Mouse (Mus musculus): ENCODE measurements at regions not wholly inside any gene's neighbourhood (a gene's known extent, or its start where the extent isn't known, plus 50 kb on each side); places are given as distances from the start of the nearest gene placed in this dataset.
A peak's percentile ranks its signal among the peaks of the same experiment; 100 is the strongest.

GRCm38 (mm10) chr16:19865306-19865705 lies 105.3 kb downstream of the B3gnt5 start:
- 79% methylated on average over 5 of the region's 5 CpGs for WGBS
- no peak for TF ChIP-seq EP300 (optimal IDR thresholded peaks at IDR 0.05)
- Histone ChIP-seq H3K9me3 (ENCODE audit: control insufficient read depth, low read length) (no peaks in the 10 kb centered on the region), H3K9ac (ENCODE audit: low read length) (no peak overlapping the region), H3K4me1 (replicated peaks; ENCODE audit: control insufficient read depth, insufficient read depth) (no peaks in the 10 kb centered on the region), H3K27me3 (ENCODE audit: control insufficient read depth, insufficient read depth, low read length) (no peaks in the 10 kb centered on the region), H3K4me2 (replicated peaks; ENCODE audit: low read depth) (no peak overlapping the region), H3K36me3 (ENCODE audit: control insufficient read depth, insufficient read depth, low read length) (no peaks in the 10 kb centered on the region), H3K4me3 (ENCODE audit: low read depth, low read length) (no peak overlapping the region), H3K27ac (replicated peaks) (no peak overlapping the region)
- ATAC-seq (ENCODE audit: low FRiP score, low TSS enrichment): no peak
- DNase-seq (ENCODE audit: low spot score): no peak

- Histone ChIP-seq H3K9ac (ENCODE audit: low read length) (no peak overlapping the region), H3K27ac (replicated peaks) (no peak overlapping the region), H3K4me2 (replicated peaks; ENCODE audit: low read depth) (no peak overlapping the region), H3K9me3 (ENCODE audit: control insufficient read depth, low read length) (no peaks in the 10 kb centered on the region), H3K36me3 (ENCODE audit: control insufficient read depth, insufficient read depth, low read length) (no peaks in the 10 kb centered on the region), H3K4me3 (ENCODE audit: low read depth, low read length) (no peak overlapping the region), H3K4me1 (replicated peaks; ENCODE audit: control insufficient read depth, insufficient read depth) (no peaks in the 10 kb centered on the region), H3K27me3 (ENCODE audit: control insufficient read depth, insufficient read depth, low read length) (no peaks in the 10 kb centered on the region)
- ATAC-seq (ENCODE audit: low FRiP score, low TSS enrichment) (no peak), DNase-seq (ENCODE audit: low spot score) (no peak)
- no peak for TF ChIP-seq CTCF (IDR thresholded peaks at IDR 0.05; ENCODE audit: low read depth)
- no peak for TF ChIP-seq EP300 (optimal IDR thresholded peaks at IDR 0.05)
These were observed 105.9 kb downstream of the B3gnt5 start for GRCm38 (mm10) chr16:19865931-19866330.

GRCm38 (mm10) chr16:19869425-19869824 lies 109.4 kb downstream of the B3gnt5 start:
- ATAC-seq (ENCODE audit: low FRiP score, low TSS enrichment) (no peak), DNase-seq (ENCODE audit: low spot score) (no peak)
- Histone ChIP-seq H3K36me3 (ENCODE audit: control insufficient read depth, insufficient read depth, low read length) (no peaks in the 10 kb centered on the region), H3K4me1 (replicated peaks; ENCODE audit: control insufficient read depth, insufficient read depth) (no peaks in the 10 kb centered on the region), H3K9ac (ENCODE audit: low read length) (no peak overlapping the region), H3K4me2 (replicated peaks; ENCODE audit: low read depth) (no peak overlapping the region), H3K9me3 (ENCODE audit: control insufficient read depth, low read length) (no peaks in the 10 kb centered on the region), H3K4me3 (ENCODE audit: low read depth, low read length) (no peak overlapping the region), H3K27me3 (ENCODE audit: control insufficient read depth, insufficient read depth, low read length) (no peaks in the 10 kb centered on the region), H3K27ac (replicated peaks) (no peak overlapping the region)
- no peak for TF ChIP-seq EP300 (optimal IDR thresholded peaks at IDR 0.05)
- TF ChIP-seq CTCF (IDR thresholded peaks at IDR 0.05; ENCODE audit: low read depth): no peak

GRCm38 (mm10) chr16:19876861-19877554 lies 105.8 kb downstream of the Klhl6 start:
- Histone ChIP-seq H3K4me1 (replicated peaks; ENCODE audit: control insufficient read depth, insufficient read depth) (no peaks in the 10 kb centered on the region), H3K36me3 (ENCODE audit: control insufficient read depth, insufficient read depth, low read length) (no peaks in the 10 kb centered on the region), H3K4me3 (ENCODE audit: low read depth, low read length) (no peak overlapping the region), H3K27me3 (ENCODE audit: control insufficient read depth, insufficient read depth, low read length) (no peaks in the 10 kb centered on the region), H3K4me2 (replicated peaks; ENCODE audit: low read depth) (no peak overlapping the region), H3K27ac (replicated peaks) (no peak overlapping the region), H3K9ac (ENCODE audit: low read length) (no peak overlapping the region), H3K9me3 (ENCODE audit: control insufficient read depth, low read length) (no peaks in the 10 kb centered on the region)
- TF ChIP-seq CTCF (IDR thresholded peaks at IDR 0.05; ENCODE audit: low read depth) (no peak), EP300 (optimal IDR thresholded peaks at IDR 0.05) (no peak)
- 50% methylated on average over 10 of the region's 10 CpGs for WGBS
- DNase-seq (ENCODE audit: low spot score): no peak
- no peak for ATAC-seq (ENCODE audit: low FRiP score, low TSS enrichment)

- no peak for ATAC-seq (ENCODE audit: low FRiP score, low TSS enrichment)
- no peak for TF ChIP-seq CTCF (IDR thresholded peaks at IDR 0.05; ENCODE audit: low read depth)
- TF ChIP-seq EP300 (optimal IDR thresholded peaks at IDR 0.05): no peak
- H3K4me2 ChIP-seq (replicated peaks; ENCODE audit: low read depth): no peak overlapping the region
- no peaks in the 10 kb centered on the region for H3K4me1 ChIP-seq (replicated peaks; ENCODE audit: control insufficient read depth, insufficient read depth)
- H3K4me3 ChIP-seq (ENCODE audit: low read depth, low read length): no peak overlapping the region
- no peaks in the 10 kb centered on the region for H3K9me3 ChIP-seq (ENCODE audit: control insufficient read depth, low read length)
- WGBS: 87% methylated on average over 3 of the region's 3 CpGs
- DNase-seq (ENCODE audit: low spot score): no peak
- H3K9ac ChIP-seq (ENCODE audit: low read length): no peak overlapping the region
- H3K36me3 ChIP-seq (ENCODE audit: control insufficient read depth, insufficient read depth, low read length): no peaks in the 10 kb centered on the region
- no peak overlapping the region for H3K27ac ChIP-seq (replicated peaks)
- no peaks in the 10 kb centered on the region for H3K27me3 ChIP-seq (ENCODE audit: control insufficient read depth, insufficient read depth, low read length)
These were observed 99.9 kb downstream of the Klhl6 start for GRCm38 (mm10) chr16:19882961-19883360.

- ATAC-seq (ENCODE audit: low FRiP score, low TSS enrichment) (peak; percentile 70; the same call in 1 of the 2 replicates), DNase-seq (ENCODE audit: low spot score) (peak; percentile 24)
- WGBS: 32% methylated on average over 9 of the region's 9 CpGs
- H3K4me1 ChIP-seq (replicated peaks; ENCODE audit: control insufficient read depth, insufficient read depth): no peaks in the 10 kb centered on the region
- H3K27ac ChIP-seq (replicated peaks): no peak overlapping the region
- H3K9me3 ChIP-seq (ENCODE audit: control insufficient read depth, low read length): no peaks in the 10 kb centered on the region
- no peak overlapping the region for H3K4me3 ChIP-seq (ENCODE audit: low read depth, low read length)
- no peak overlapping the region for H3K4me2 ChIP-seq (replicated peaks; ENCODE audit: low read depth)
- TF ChIP-seq CTCF (IDR thresholded peaks at IDR 0.05; ENCODE audit: low read depth) (no peak), EP300 (optimal IDR thresholded peaks at IDR 0.05) (no peak)
- H3K9ac ChIP-seq (ENCODE audit: low read length): no peak overlapping the region
- no peaks in the 10 kb centered on the region for H3K27me3 ChIP-seq (ENCODE audit: control insufficient read depth, insufficient read depth, low read length)
- H3K36me3 ChIP-seq (ENCODE audit: control insufficient read depth, insufficient read depth, low read length): no peaks in the 10 kb centered on the region
These were observed 98.9 kb downstream of the Klhl6 start for GRCm38 (mm10) chr16:19883776-19884513.

All from stomach, postnatal 0 days (tissue).